Mouse (Mus musculus) lung, embryonic 16.5 days (tissue): ENCODE results near the gene Clec4d. TPM values are rescaled to one million over a fixed set of nuclear protein-coding genes. Genes with fewer than 3 reads are reported as not detected.
"Not testable (repeated sequence)": the region's sequence is repeated elsewhere in the genome, so short reads cannot be mapped to it uniquely, and the experiment has no call there.

Source experiments
- ATAC-seq: fragments of 200-750 bp; cut with Nextera tagmentation; 2 replicates; pipeline ENCODE4 v1.8.0; 2017; ENCODE audit warnings: low read depth, mild to moderate bottlenecking, moderate library complexity
- H3K27ac ChIP-seq: fragments of 300-500 bp; sonication (generic); 2 replicates; pipeline ENCODE4 v1.5.1; 2014; ENCODE audit warnings: mild to moderate bottlenecking, control low read depth, low read length
- H3K27me3 ChIP-seq: fragments of 300-500 bp; sonication (generic); 2 replicates; pipeline ENCODE4 v1.6.1; 2014; ENCODE audit warnings: low read depth, low read length, mixed read lengths; ENCODE audit not compliant: control insufficient read depth, insufficient read depth
- H3K36me3 ChIP-seq: fragments of 300-500 bp; sonication (generic); 2 replicates; pipeline ENCODE4 v1.6.1; 2014; ENCODE audit warnings: low read length; ENCODE audit not compliant: control insufficient read depth, insufficient read depth
- H3K4me1 ChIP-seq: fragments of 300-500 bp; sonication (generic); replicated peaks from 2 replicates; pipeline ENCODE4 v1.6.1; 2014; ENCODE audit warnings: low read length, mixed read lengths; ENCODE audit not compliant: control insufficient read depth, insufficient read depth
- H3K4me2 ChIP-seq: fragments of 300-500 bp; sonication (generic); 2 replicates; pipeline ENCODE4 v1.6.1; 2014; ENCODE audit warnings: low read depth, low read length, control low read depth
- H3K4me3 ChIP-seq: fragments of 300-500 bp; sonication (generic); 2 replicates; pipeline ENCODE4 v1.5.1; 2014; ENCODE audit warnings: mild to moderate bottlenecking, low read length, control low read depth
- H3K9ac ChIP-seq: fragments of 300-500 bp; sonication (generic); 2 replicates; pipeline ENCODE4 v1.6.1; 2014; ENCODE audit warnings: low read length, control low read depth
- H3K9me3 ChIP-seq: fragments of 300-500 bp; sonication (generic); 2 replicates; pipeline ENCODE4 v1.6.1; 2016; ENCODE audit warnings: low read length; ENCODE audit not compliant: control insufficient read depth
- WGBS: fragments of 180-500 bp; shearing (Covaris S2); extraction: QIAGEN DNeasy Blood & Tissue Kit; methylation state at CpG from one replicate; pipeline ENCODE4 v1.1.7; 2014; 5-methylcytosine and 5-hydroxymethylcytosine counted together
- polyA plus RNA-seq: library from polyadenylated mRNA; unstranded; fragments of >200 nt; fragmentation: Nextera tagmentation; extraction: Ambion mirVana; gene quantifications from 2 replicates; pipeline ENCODE4 v1.2.1, GENCODE M21; 2015

Clec4d gene
- polyA plus RNA-seq, 1 experiment from 2014 or later, result 0.36 TPM

- Histone ChIP-seq H3K27ac (no peak overlapping the region), H3K36me3 (no peaks in the 10 kb centered on the region), H3K27me3 (no peaks in the 10 kb centered on the region), H3K9me3 (no peaks in the 10 kb centered on the region), H3K4me2 (no peak overlapping the region), H3K4me3 (no peak overlapping the region), H3K9ac (no peak overlapping the region), H3K4me1 (no peaks in the 10 kb centered on the region)
- WGBS, result 83% methylated on average over 1 of the region's 1 CpGs
- ATAC-seq, result no peak
Observed at GRCm38 (mm10) chr6:123292751-123293400, 31.0 kb downstream of the Clec4d start.

- WGBS, result 85% methylated on average over 11 of the region's 11 CpGs
- not testable (repeated sequence) for H3K27ac ChIP-seq, H3K4me2 ChIP-seq, H3K27me3 ChIP-seq, H3K9me3 ChIP-seq, H3K4me1 ChIP-seq, H3K36me3 ChIP-seq, ATAC-seq, H3K4me3 ChIP-seq, H3K9ac ChIP-seq
Observed at GRCm38 (mm10) chr6:123293509-123293908, 31.6 kb downstream of the Clec4d start.

GRCm38 (mm10) chr6:123296687-123297086, 34.8 kb downstream of the Clec4d start:
- Histone ChIP-seq H3K4me1 (no peaks in the 10 kb centered on the region), H3K9ac (no peak overlapping the region), H3K4me2 (no peak overlapping the region), H3K27me3 (no peaks in the 10 kb centered on the region), H3K9me3 (no peaks in the 10 kb centered on the region), H3K27ac (no peak overlapping the region), H3K4me3 (no peak overlapping the region), H3K36me3 (no peaks in the 10 kb centered on the region)
- 51% methylated on average over 1 of the region's 1 CpGs for WGBS
- ATAC-seq, result no peak

GRCm38 (mm10) chr6:123306315-123306714, 44.4 kb downstream of the Clec4d start:
- ATAC-seq, H3K27me3 ChIP-seq, H3K4me1 ChIP-seq, H3K4me3 ChIP-seq, H3K9ac ChIP-seq, H3K36me3 ChIP-seq, H3K4me2 ChIP-seq, H3K9me3 ChIP-seq, H3K27ac ChIP-seq: not testable (repeated sequence)
- 70% methylated on average over 7 of the region's 7 CpGs for WGBS

- Histone ChIP-seq H3K27me3 (no peaks in the 10 kb centered on the region), H3K27ac (no peak within 1 kb of the TSS), H3K4me3 (no peak within 1 kb of the TSS), H3K4me1 (no peaks in the 10 kb centered on the region), H3K9me3 (no peaks in the 10 kb centered on the region), H3K36me3 (no peaks in the 10 kb centered on the region), H3K9ac (no peak within 1 kb of the TSS), H3K4me2 (no peak within 1 kb of the TSS)
- WGBS, result 67% methylated on average over 2 of the region's 2 CpGs
- ATAC-seq, result no peak
Observed at GRCm38 (mm10) chr6:123308033-123308432, 46.1 kb downstream of the Clec4d start, which contains the start of gene Vmn2r19. Gene Vmn2r19, plus strand, starts transcription at chr6:123308333.

Other genes starting within 250 kb of the Clec4d start
- not detected in 2 replicates for gene Clec4b1, start 212.1 kb upstream of the Clec4d start, polyA plus RNA-seq
- 3.3 TPM in 2 replicates for gene Clec4a2, start 155.7 kb upstream of the Clec4d start, polyA plus RNA-seq
- gene Clec4b2, start 89.2 kb upstream of the Clec4d start, polyA plus RNA-seq, result not detected in 2 replicates
- 2.8 and 3.6 TPM in 2 replicates for gene Clec4n, start 32.3 kb upstream of the Clec4d start, polyA plus RNA-seq
- 0.36 TPM in 1 of 2 replicates, not detected in the other for gene Clec4e, start 27.8 kb downstream of the Clec4d start, polyA plus RNA-seq
- gene Vmn2r19, start 46.2 kb downstream of the Clec4d start, polyA plus RNA-seq, result not detected in 2 replicates
- gene Vmn2r20, start 156.0 kb downstream of the Clec4d start, polyA plus RNA-seq, result not detected in 2 replicates